Mouse (Mus musculus) liver, adult 2 months (tissue): ENCODE measurements around the gene Zfand2b. TPM values are rescaled to one million over a fixed set of nuclear protein-coding genes. Genes with fewer than 3 reads are reported as not detected.
A peak's percentile ranks its signal among the peaks of the same experiment; 100 is the strongest.

Experiments
- DNase-seq: peaks from one replicate; pipeline ENCODE4 v3.0.0-alpha.2; 2011; ENCODE audit warnings: low read depth, low spot score; ENCODE audit errors: extremely low read depth
- H3K27ac ChIP-seq: fragments of 200-500 bp; replicated peaks from 2 replicates; pipeline ENCODE4 v1.5.1; 2012; ENCODE audit warnings: low read depth, mild to moderate bottlenecking, control low read depth, inconsistent platforms, low read length; ENCODE audit not compliant: insufficient read depth
- H3K27me3 ChIP-seq: fragments of 200-500 bp; 2 replicates; pipeline ENCODE4 v1.6.1; 2012; ENCODE audit warnings: mild to moderate bottlenecking, moderate library complexity, low read length, inconsistent platforms; ENCODE audit not compliant: control insufficient read depth, insufficient read depth
- H3K36me3 ChIP-seq: fragments of 200-500 bp; 2 replicates; pipeline ENCODE4 v1.6.1; 2012; ENCODE audit warnings: low read length, inconsistent platforms; ENCODE audit not compliant: control insufficient read depth, insufficient read depth
- H3K4me1 ChIP-seq: fragments of 200-500 bp; 2 replicates; pipeline ENCODE4 v1.6.1; 2011; ENCODE audit warnings: low read length; ENCODE audit not compliant: control insufficient read depth, insufficient read depth
- H3K4me3 ChIP-seq: fragments of 200-500 bp; 2 replicates; pipeline ENCODE4 v1.5.1; 2011; ENCODE audit warnings: low read depth, mild to moderate bottlenecking, control low read depth, low read length, moderate library complexity; ENCODE audit not compliant: insufficient read depth
- H3K79me2 ChIP-seq: fragments of 200-500 bp; 2 replicates; pipeline ENCODE4 v1.6.1; 2012; ENCODE audit warnings: inconsistent platforms, mild to moderate bottlenecking, low read length, moderate library complexity; ENCODE audit not compliant: control insufficient read depth, insufficient read depth
- H3K9ac ChIP-seq: fragments of 200-500 bp; 2 replicates; pipeline ENCODE4 v1.6.1; 2012; ENCODE audit warnings: low read depth, mild to moderate bottlenecking, control low read depth, inconsistent platforms, low read length
- CTCF ChIP-seq: fragments of 200-500 bp; IDR thresholded peaks from 2 replicates; pipeline ENCODE4 v1.5.1; 2011; ENCODE audit warnings: low read depth, low read length, control low read depth
- POLR2A ChIP-seq: fragments of 200-500 bp; IDR thresholded peaks from 2 replicates; pipeline ENCODE4 v1.6.1; 2011; ENCODE audit warnings: low read length, control low read depth; ENCODE audit not compliant: insufficient read depth; ENCODE audit errors: extremely low read depth
- WGBS: fragments of 180-500 bp; shearing (Covaris S2); methylation state at CpG from one replicate; pipeline ENCODE4 v1.1.7; 2018; 5-methylcytosine and 5-hydroxymethylcytosine counted together
- polyA plus RNA-seq: library from polyadenylated mRNA; depleted of rRNA; stranded (reverse); fragments of >200 nt; gene quantifications from 2 replicates; pipeline ENCODE4 v1.2.3, GENCODE M21; 2012
- total RNA-seq: library from RNA; depleted of rRNA; stranded (reverse); fragments of >200 nt; gene quantifications from 2 replicates; pipeline ENCODE4 v1.2.3, GENCODE M21; 2014

The Zfand2b gene
- total and polyA plus RNA-seq, 2 experiments = 30.5 to 81.4 TPM

GRCm38 (mm10) chr1:75187914-75188483 is 19.6 kb downstream of the Zfand2b start:
- H3K4me1 ChIP-seq = peaks cover 13% of the 10 kb centered on the region
- 89% methylated on average over 2 of the region's 2 CpGs for WGBS
- no peak overlapping the region for H3K4me3 ChIP-seq
- DNase-seq = no peak
- H3K27ac ChIP-seq = no peak overlapping the region
- H3K9ac ChIP-seq = no peak overlapping the region
- H3K36me3 ChIP-seq = peaks cover 25% of the 10 kb centered on the region
- no peak for TF ChIP-seq CTCF
- TF ChIP-seq POLR2A = no peak
- no peaks in the 10 kb centered on the region for H3K27me3 ChIP-seq
- peaks cover 16% of the 10 kb centered on the region; the same call in 1 of the 2 replicates for H3K79me2 ChIP-seq

GRCm38 (mm10) chr1:75190577-75190976 is 22.1 kb downstream of the Zfand2b start:
- Histone ChIP-seq H3K4me3 (no peak overlapping the region), H3K27ac (no peak overlapping the region), H3K79me2 (peaks cover 16% of the 10 kb centered on the region; the same call in 1 of the 2 replicates), H3K9ac (peak overlapping the region; percentile 93), H3K4me1 (peaks cover 13% of the 10 kb centered on the region), H3K27me3 (no peaks in the 10 kb centered on the region), H3K36me3 (peaks cover 21% of the 10 kb centered on the region)
- DNase-seq = no peak
- 24% methylated on average over 2 of the region's 2 CpGs for WGBS
- no peak for TF ChIP-seq POLR2A
- no peak for TF ChIP-seq CTCF

- Histone ChIP-seq H3K36me3 (peaks cover 28% of the 10 kb centered on the region), H3K27me3 (no peaks in the 10 kb centered on the region), H3K4me3 (peak overlapping the region; percentile 87), H3K79me2 (peaks cover 16% of the 10 kb centered on the region; the same call in 1 of the 2 replicates), H3K9ac (peak overlapping the region; percentile 93), H3K4me1 (peaks cover 13% of the 10 kb centered on the region), H3K27ac (peak overlapping the region; percentile 79)
- no peak for TF ChIP-seq CTCF
- TF ChIP-seq POLR2A = no peak
- DNase-seq = no peak
- WGBS = 34% methylated on average over 5 of the region's 5 CpGs
Observed at GRCm38 (mm10) chr1:75191258-75191621, 22.8 kb downstream of the Zfand2b start.

GRCm38 (mm10) chr1:75191622-75192402 is 23.4 kb downstream of the Zfand2b start, which contains the start of the genes Ankzf1 and Atg9a:
TSS of gene Ankzf1 (plus strand) at chr1:75192151.
TSS of gene Atg9a (minus strand) at chr1:75192196.
- DNase-seq = peak; percentile 97
- Histone ChIP-seq H3K27ac (peak within 1 kb of the TSS; percentile 93), H3K27me3 (no peaks in the 10 kb centered on the region), H3K4me3 (peak within 1 kb of the TSS; percentile 87), H3K79me2 (peaks cover 16% of the 10 kb centered on the region; the same call in 1 of the 2 replicates), H3K4me1 (peaks cover 13% of the 10 kb centered on the region), H3K36me3 (peaks cover 30% of the 10 kb centered on the region), H3K9ac (peak within 1 kb of the TSS; percentile 93)
- under 1% methylated on average over 56 of the region's 56 CpGs for WGBS
- TF ChIP-seq POLR2A (peak; percentile 70), CTCF (no peak)

GRCm38 (mm10) chr1:75192452-75192851 is 24.0 kb downstream of the Zfand2b start:
- peaks cover 34% of the 10 kb centered on the region for H3K36me3 ChIP-seq
- H3K4me1 ChIP-seq = peaks cover 13% of the 10 kb centered on the region
- H3K9ac ChIP-seq = peak overlapping the region; percentile 89
- peak; percentile 81 for DNase-seq
- peak overlapping the region; percentile 93 for H3K27ac ChIP-seq
- H3K27me3 ChIP-seq = no peaks in the 10 kb centered on the region
- H3K79me2 ChIP-seq = peaks cover 16% of the 10 kb centered on the region; the same call in 1 of the 2 replicates
- WGBS = under 1% methylated on average over 19 of the region's 19 CpGs
- peak overlapping the region; percentile 86 for H3K4me3 ChIP-seq
- TF ChIP-seq POLR2A = 0 out of 2 replicates have a peak, but pooled peaks have one; percentile 29
- no peak for TF ChIP-seq CTCF

GRCm38 (mm10) chr1:75201236-75201635 is 32.8 kb downstream of the Zfand2b start:
- Histone ChIP-seq H3K4me1 (no peaks in the 10 kb centered on the region), H3K79me2 (no peaks in the 10 kb centered on the region), H3K27ac (no peak overlapping the region), H3K27me3 (no peaks in the 10 kb centered on the region), H3K4me3 (no peak overlapping the region), H3K9ac (no peak overlapping the region), H3K36me3 (peaks cover 28% of the 10 kb centered on the region)
- no peak for DNase-seq
- TF ChIP-seq CTCF (no peak), POLR2A (no peak)
- WGBS = 97% methylated on average over 1 of the region's 1 CpGs
